Mouse (Mus musculus) liver, embryonic 11.5 days (tissue): ENCODE data around the gene Men1. TPM values are rescaled to one million over a fixed set of nuclear protein-coding genes. Genes with fewer than 3 reads are reported as not detected.
"Not testable (repeated sequence)": the region's sequence is repeated elsewhere in the genome, so short reads cannot be mapped to it uniquely, and the experiment has no call there.

Source experiments
- ATAC-seq: fragments of 200-750 bp; cut with Nextera tagmentation; replicated peaks from 2 replicates; pipeline ENCODE4 v1.8.0; 2017; ENCODE audit warnings: moderate number of reproducible peaks, mild to moderate bottlenecking, moderate TSS enrichment, moderate library complexity; ENCODE audit not compliant: low FRiP score
- DNase-seq: peaks from one replicate; pipeline ENCODE4 v3.0.0-alpha.2; 2017; ENCODE audit warnings: low spot score
- H3K27ac ChIP-seq: fragments of 300-500 bp; sonication (generic); 2 replicates; pipeline ENCODE4 v1.5.1; 2014; ENCODE audit warnings: mild to moderate bottlenecking, low read depth, low read length, control low read depth
- H3K27me3 ChIP-seq: fragments of 300-500 bp; sonication (generic); replicated peaks from 2 replicates; pipeline ENCODE4 v1.6.1; 2014; ENCODE audit warnings: low read length, mixed read lengths; ENCODE audit not compliant: control insufficient read depth, insufficient read depth
- H3K36me3 ChIP-seq: fragments of 300-500 bp; sonication (generic); 2 replicates; pipeline ENCODE4 v1.6.1; 2014; ENCODE audit warnings: mild to moderate bottlenecking, low read length, moderate library complexity, mixed read lengths; ENCODE audit not compliant: control insufficient read depth, insufficient read depth
- H3K4me1 ChIP-seq: fragments of 300-500 bp; sonication (generic); replicated peaks from 2 replicates; pipeline ENCODE4 v1.6.1; 2014; ENCODE audit warnings: low read length, mixed read lengths; ENCODE audit not compliant: control insufficient read depth, insufficient read depth
- H3K4me2 ChIP-seq: fragments of 300-500 bp; sonication (generic); 2 replicates; pipeline ENCODE4 v1.6.1; 2014; ENCODE audit warnings: mild to moderate bottlenecking, control low read depth, moderate library complexity
- H3K4me3 ChIP-seq: fragments of 300-500 bp; sonication (generic); 2 replicates; pipeline ENCODE4 v1.5.1; 2014; ENCODE audit warnings: low read depth, low read length, control low read depth
- H3K9ac ChIP-seq: fragments of 300-500 bp; sonication (generic); 2 replicates; pipeline ENCODE4 v1.6.1; 2014; ENCODE audit warnings: low read depth, low read length, control low read depth
- H3K9me3 ChIP-seq: fragments of 300-500 bp; sonication (generic); 2 replicates; pipeline ENCODE4 v1.6.1; 2016; ENCODE audit warnings: low read length, inconsistent platforms, mixed read lengths; ENCODE audit not compliant: control insufficient read depth
- WGBS: fragments of 180-500 bp; shearing (Covaris S2); extraction: QIAGEN DNeasy Blood & Tissue Kit; methylation state at CpG from one replicate; pipeline ENCODE4 v1.1.7; 2014; 5-methylcytosine and 5-hydroxymethylcytosine counted together
- polyA plus RNA-seq: library from polyadenylated mRNA; unstranded; fragments of >200 nt; fragmentation: Nextera tagmentation; extraction: Ambion mirVana; gene quantifications from 2 replicates; pipeline ENCODE4 v1.2.1, GENCODE M21; 2014

The Men1 gene
- 53.8 and 59.7 TPM in 2 replicates for polyA plus RNA-seq

DNA sequence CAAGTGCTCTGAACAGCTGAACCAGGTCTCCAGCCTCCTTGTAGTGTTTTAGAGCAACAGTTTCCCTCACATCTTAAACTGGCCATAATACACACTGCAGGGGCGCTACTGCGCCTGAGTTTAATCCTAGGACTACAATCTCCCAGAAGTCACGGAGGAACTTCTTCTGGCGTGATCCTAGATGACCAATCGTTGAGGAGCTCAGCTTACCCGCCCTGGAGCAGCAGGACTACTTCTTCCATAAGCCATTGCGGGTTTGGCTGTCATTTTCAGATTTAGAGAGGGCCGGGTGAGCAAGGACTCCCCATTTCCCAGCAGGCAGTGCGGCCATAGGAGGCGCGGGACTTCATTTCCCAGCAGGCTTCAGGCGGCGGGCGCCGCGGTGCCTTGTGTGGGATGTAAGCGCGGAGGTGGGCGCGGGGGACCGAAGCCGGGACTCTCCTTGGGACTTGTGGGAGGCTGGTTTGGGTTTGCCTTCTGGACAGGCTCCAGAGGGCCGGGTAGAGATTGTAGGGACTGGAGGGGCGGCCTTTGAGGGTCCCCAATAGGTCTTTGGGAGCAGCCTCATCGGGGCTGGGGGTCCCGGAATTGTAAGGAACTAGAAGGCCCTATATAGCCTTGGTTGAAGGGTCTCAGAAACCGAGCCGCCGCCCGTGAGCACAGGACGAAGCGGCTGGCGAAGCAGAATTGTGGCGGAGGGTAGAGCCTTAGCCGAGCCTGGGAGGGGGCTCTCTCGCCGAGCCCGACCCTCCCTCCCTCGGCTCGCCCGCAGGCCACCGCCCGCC lies at the start of gene Men1:
Gene Men1, plus strand, starts transcription at position 307 of the 785 bp plus-strand sequence.
- Histone ChIP-seq H3K9ac (peak within 1 kb of the TSS; percentile 70), H3K9me3 (no peaks in the 10 kb centered on the region), H3K4me3 (peak within 1 kb of the TSS; percentile 89), H3K4me1 (peaks cover 25% of the 10 kb centered on the region), H3K4me2 (peak within 1 kb of the TSS; percentile 94), H3K27ac (peak within 1 kb of the TSS; percentile 74), H3K27me3 (no peaks in the 10 kb centered on the region), H3K36me3 (peaks cover 13% of the 10 kb centered on the region)
- DNase-seq (peak; percentile 89), ATAC-seq (peak; percentile 88)
- WGBS, result under 1% methylated on average over 43 of the region's 43 CpGs

GRCm38 (mm10) chr19:6285226-6285625 lies 49.6 kb upstream of the Men1 start:
- WGBS, result 48% methylated on average over 8 of the region's 8 CpGs
- no peak for DNase-seq
- H3K36me3 ChIP-seq, result peaks cover 25% of the 10 kb centered on the region
- no peaks in the 10 kb centered on the region for H3K27me3 ChIP-seq
- H3K4me3 ChIP-seq, result peak overlapping the region; percentile 11
- H3K4me1 ChIP-seq, result peaks cover 95% of the 10 kb centered on the region
- peak overlapping the region; percentile 66 for H3K9ac ChIP-seq
- no peaks in the 10 kb centered on the region for H3K9me3 ChIP-seq
- peak overlapping the region; percentile 69 for H3K4me2 ChIP-seq
- H3K27ac ChIP-seq, result peak overlapping the region; percentile 100
- ATAC-seq, result 0 out of 2 replicates have a peak, but pooled peaks have one; percentile 10

DNA sequence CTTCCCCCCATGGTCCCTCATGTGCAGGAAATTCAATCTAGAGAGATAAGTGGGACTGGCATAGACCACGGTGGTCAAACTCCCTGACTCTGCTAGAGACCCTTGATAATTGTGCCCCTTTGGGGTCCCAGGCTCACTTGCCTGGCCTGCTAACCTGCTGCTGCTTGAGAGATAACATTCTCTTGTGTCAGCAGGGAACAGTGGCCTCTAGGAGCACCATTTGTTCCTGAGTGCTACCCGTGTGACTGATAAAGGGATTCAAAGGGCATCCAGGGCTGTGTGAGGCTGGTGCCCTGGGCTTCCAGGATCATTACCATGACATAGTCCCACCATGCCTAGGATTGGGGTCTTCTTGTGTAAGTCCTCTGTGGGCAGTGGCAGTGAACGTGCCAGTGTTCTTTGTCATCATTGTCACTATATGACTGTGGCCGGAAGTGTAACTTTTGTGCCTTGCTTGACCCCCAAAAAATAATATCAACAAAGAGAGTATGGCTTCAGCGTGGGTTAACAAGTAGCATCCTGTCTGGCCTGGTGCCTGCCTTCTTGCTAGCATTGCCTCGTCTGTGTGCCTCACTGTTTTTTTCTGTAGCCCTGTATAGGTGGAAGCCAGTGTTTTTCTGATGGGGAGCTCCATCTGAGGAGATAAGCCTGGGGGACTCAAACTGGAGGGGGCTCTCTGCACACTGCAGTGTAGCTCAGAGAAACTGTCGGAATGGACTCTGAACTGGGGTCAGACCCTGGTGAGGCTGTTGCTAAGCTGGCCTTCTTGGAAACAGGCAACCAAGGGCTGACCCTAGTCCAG lies 48.9 kb upstream of the Men1 start:
- Histone ChIP-seq H3K9me3 (no peaks in the 10 kb centered on the region), H3K27ac (peak overlapping the region; percentile 100), H3K27me3 (no peaks in the 10 kb centered on the region), H3K9ac (peak overlapping the region; percentile 66), H3K4me1 (peaks cover 93% of the 10 kb centered on the region), H3K4me3 (peak overlapping the region; percentile 11), H3K4me2 (peak overlapping the region; percentile 69), H3K36me3 (peaks cover 22% of the 10 kb centered on the region)
- ATAC-seq (peak; percentile 71), DNase-seq (no peak)
- 28% methylated on average over 7 of the region's 7 CpGs for WGBS

DNA sequence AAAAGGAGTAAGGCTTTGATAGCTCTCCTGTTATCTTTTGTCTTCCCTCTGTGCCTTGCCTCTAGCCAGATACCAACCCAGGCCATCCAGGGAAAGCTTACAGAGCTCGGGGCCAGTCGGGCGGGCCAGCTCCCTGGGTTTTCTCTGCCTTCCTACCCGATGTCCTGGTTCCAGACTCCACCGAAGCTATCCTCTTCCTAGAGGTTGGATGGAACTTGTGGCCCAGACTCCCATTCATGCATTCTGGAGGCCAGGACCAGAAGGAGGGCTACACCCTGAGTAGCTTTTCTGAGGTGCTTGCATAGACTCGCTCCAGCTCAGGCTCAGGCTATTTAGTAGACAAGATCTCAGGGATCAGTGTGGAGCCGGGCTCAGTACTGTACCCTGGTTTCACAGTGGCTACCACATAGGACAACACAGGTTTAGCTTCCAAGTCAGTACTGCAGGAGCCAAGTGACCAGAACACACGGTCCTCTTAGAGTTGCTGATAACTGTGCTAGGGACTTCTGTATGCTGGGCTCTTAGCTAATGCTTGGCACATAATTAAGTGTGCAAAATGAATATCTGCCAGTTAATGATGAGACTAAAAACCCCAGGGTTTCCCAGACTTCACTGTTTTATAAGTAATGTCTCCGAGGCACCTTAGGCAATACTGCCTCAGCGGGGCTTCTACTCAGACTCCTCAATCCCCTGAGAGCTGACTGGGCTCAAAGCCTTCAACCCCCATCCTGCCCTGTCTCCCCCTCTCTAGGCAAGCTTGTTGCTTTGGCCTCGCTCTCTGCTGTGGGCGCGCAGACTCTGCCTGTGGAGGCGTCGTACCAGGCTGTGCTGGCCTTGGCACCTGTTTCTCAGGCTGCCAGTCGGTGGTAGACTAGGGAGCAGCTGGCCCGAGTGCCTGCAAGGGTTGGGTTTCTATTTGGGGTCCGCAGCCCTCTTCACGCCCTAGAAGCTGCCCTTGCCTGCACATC lies 48.1 kb upstream of the Men1 start:
- Histone ChIP-seq H3K4me2 (peak overlapping the region; percentile 69), H3K9me3 (no peaks in the 10 kb centered on the region), H3K9ac (peak overlapping the region; percentile 60), H3K27me3 (no peaks in the 10 kb centered on the region), H3K27ac (peak overlapping the region; percentile 100), H3K4me3 (peak overlapping the region; percentile 11), H3K36me3 (peaks cover 20% of the 10 kb centered on the region), H3K4me1 (peaks cover 93% of the 10 kb centered on the region)
- no peak for DNase-seq
- WGBS, result 75% methylated on average over 19 of the region's 19 CpGs
- ATAC-seq, result peak; percentile 35

GRCm38 (mm10) chr19:6288236-6288894 lies 46.4 kb upstream of the Men1 start:
- H3K27me3 ChIP-seq, result no peaks in the 10 kb centered on the region
- H3K36me3 ChIP-seq, result peaks cover 17% of the 10 kb centered on the region
- H3K4me2 ChIP-seq, result peak overlapping the region; percentile 14; the same call in 1 of the 2 replicates
- DNase-seq, result no peak
- H3K9me3 ChIP-seq, result no peaks in the 10 kb centered on the region
- ATAC-seq, result no peak
- peak overlapping the region; percentile 15; the same call in 1 of the 2 replicates for H3K9ac ChIP-seq
- 71% methylated on average over 13 of the region's 13 CpGs for WGBS
- no peak overlapping the region for H3K4me3 ChIP-seq
- H3K4me1 ChIP-seq, result peaks cover 82% of the 10 kb centered on the region
- peak overlapping the region; percentile 100 for H3K27ac ChIP-seq

- peak overlapping the region; percentile 47 for H3K27ac ChIP-seq
- WGBS, result 87% methylated on average over 14 of the region's 14 CpGs
- no peaks in the 10 kb centered on the region for H3K27me3 ChIP-seq
- no peaks in the 10 kb centered on the region for H3K9me3 ChIP-seq
- DNase-seq (no peak), ATAC-seq (no peak)
- H3K9ac ChIP-seq, result peak overlapping the region; percentile 41
- H3K4me2 ChIP-seq, result no peak overlapping the region; the same call in 1 of the 2 replicates
- H3K4me1 ChIP-seq, result peaks cover 69% of the 10 kb centered on the region
- H3K4me3 ChIP-seq, result no peak overlapping the region
- peaks cover 19% of the 10 kb centered on the region for H3K36me3 ChIP-seq
These were observed 45.0 kb upstream of the Men1 start for GRCm38 (mm10) chr19:6289696-6290238.

- not testable (repeated sequence) for DNase-seq, H3K27me3 ChIP-seq, ATAC-seq, H3K4me3 ChIP-seq, H3K9me3 ChIP-seq
- Histone ChIP-seq H3K27ac (peak overlapping the region; percentile 89), H3K4me2 (peak overlapping the region; percentile 45), H3K9ac (peak overlapping the region; percentile 61), H3K4me1 (peaks cover 59% of the 10 kb centered on the region), H3K36me3 (peaks cover 28% of the 10 kb centered on the region)
- 76% methylated on average over 5 of the region's 6 CpGs for WGBS
These were observed 44.1 kb upstream of the Men1 start for GRCm38 (mm10) chr19:6290720-6291116.
